Mouse (Mus musculus): ENCODE data around the gene Olfr730. TPM values are rescaled to one million over a fixed set of nuclear protein-coding genes. Genes with fewer than 3 reads are reported as not detected.

Gene Olfr730
- not detected in 2 replicates for polyA plus RNA-seq (2015; fragmentation: Nextera tagmentation; extraction: Ambion mirVana)

DNA sequence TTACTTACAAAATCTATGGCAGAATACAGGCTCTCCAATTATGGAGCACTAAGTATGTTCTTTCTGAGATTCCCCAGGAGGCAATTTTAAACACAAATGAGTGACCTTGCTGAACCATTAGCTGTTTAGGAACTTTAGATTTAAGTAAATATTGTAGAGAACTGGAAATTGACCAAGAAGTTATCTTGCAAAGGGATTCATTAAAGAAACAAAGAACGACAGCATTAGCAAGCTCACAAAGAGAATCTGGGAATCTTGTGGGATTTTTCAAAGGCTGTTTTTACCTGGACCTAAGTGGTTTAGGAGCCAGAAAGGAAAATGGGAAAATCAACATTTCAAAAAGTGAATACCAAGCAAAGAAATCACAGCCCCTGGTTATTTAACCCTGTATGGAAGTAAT lies at the start of gene Olfr730:
Olfr730 (minus strand) TSS at position 101 of the 400 bp plus-strand sequence.
- Histone ChIP-seq H3K4me1 (replicated peaks) (no peaks in the 10 kb centered on the region), H3K9ac (no peak within 1 kb of the TSS), H3K9me3 (replicated peaks) (no peaks in the 10 kb centered on the region), H3K27me3 (no peaks in the 10 kb centered on the region), H3K4me3 (no peak within 1 kb of the TSS), H3K36me3 (no peaks in the 10 kb centered on the region), H3K27ac (no peak within 1 kb of the TSS), H3K4me2 (no peak within 1 kb of the TSS)
- ATAC-seq (replicated peaks; ENCODE audit: insufficient number of reproducible peaks, insufficient read depth, low FRiP score, low read depth): no peak
- WGBS: 59% methylated on average over 1 of the region's 1 CpGs

DNA sequence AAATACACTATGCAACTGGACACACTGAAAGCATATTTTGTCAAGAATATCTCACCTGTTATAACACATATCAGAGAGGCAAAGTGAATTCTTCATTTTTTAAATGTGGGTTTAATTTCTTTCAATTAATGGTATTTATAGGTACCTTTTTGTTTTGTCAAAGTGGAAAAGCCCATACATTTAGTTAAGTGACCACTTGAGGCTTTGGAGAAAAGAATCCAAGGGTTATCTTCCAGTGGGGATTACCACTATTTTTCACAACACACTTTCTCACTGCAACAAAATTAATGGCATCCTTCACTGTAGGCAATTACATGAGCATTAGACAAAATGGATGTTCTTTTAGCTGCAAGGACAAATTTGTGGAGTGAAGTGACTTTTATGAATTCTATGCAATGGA lies 35.2 kb downstream of the Olfr730 start, which contains the start of gene Olfr729:
Olfr729 (minus strand) TSS at position 101 of the 400 bp plus-strand sequence.
- Histone ChIP-seq H3K4me3 (no peak within 1 kb of the TSS), H3K4me2 (no peak within 1 kb of the TSS), H3K27me3 (no peaks in the 10 kb centered on the region), H3K36me3 (no peaks in the 10 kb centered on the region), H3K27ac (no peak within 1 kb of the TSS), H3K9me3 (replicated peaks) (no peaks in the 10 kb centered on the region), H3K4me1 (replicated peaks) (no peaks in the 10 kb centered on the region), H3K9ac (no peak within 1 kb of the TSS)
- no peak for ATAC-seq (replicated peaks; ENCODE audit: insufficient number of reproducible peaks, insufficient read depth, low FRiP score, low read depth)

DNA sequence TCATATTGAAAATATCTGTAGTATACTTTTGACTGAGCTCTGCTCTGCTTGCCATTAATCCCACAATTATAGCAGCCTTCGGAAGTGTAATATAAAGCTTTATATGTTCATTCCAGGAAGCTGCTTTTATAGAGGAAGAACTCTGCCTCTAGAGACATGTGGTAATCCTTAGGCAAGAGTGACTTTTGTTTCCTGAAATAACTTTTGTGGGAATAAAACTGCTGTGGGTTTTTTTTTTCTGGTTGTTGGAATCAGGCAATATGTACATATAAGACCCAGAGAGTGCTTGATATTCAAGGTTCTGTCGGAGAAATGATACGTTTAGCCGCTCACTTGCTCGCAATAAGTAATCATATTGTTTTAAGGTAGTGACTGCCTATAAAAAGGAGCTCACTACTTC lies 45.4 kb downstream of the Olfr730 start, which contains the start of gene Olfr728:
Olfr728 (minus strand) TSS at position 101 of the 400 bp plus-strand sequence.
- Histone ChIP-seq H3K4me1 (replicated peaks) (no peaks in the 10 kb centered on the region), H3K4me2 (no peak within 1 kb of the TSS), H3K36me3 (no peaks in the 10 kb centered on the region), H3K4me3 (no peak within 1 kb of the TSS), H3K9ac (no peak within 1 kb of the TSS), H3K9me3 (replicated peaks) (no peaks in the 10 kb centered on the region), H3K27me3 (no peaks in the 10 kb centered on the region), H3K27ac (no peak within 1 kb of the TSS)
- WGBS: 82% methylated on average over 5 of the region's 5 CpGs
- ATAC-seq (replicated peaks; ENCODE audit: insufficient number of reproducible peaks, insufficient read depth, low FRiP score, low read depth): no peak

Other genes with a start within 250 kb of the Olfr730 start
- not detected in 2 replicates for gene Olfr724, start 224.9 kb downstream of the Olfr730 start, polyA plus RNA-seq (2015; fragmentation: Nextera tagmentation; extraction: Ambion mirVana)
- gene Olfr725, start 147.8 kb downstream of the Olfr730 start, polyA plus RNA-seq (2015; fragmentation: Nextera tagmentation; extraction: Ambion mirVana): not detected in 2 replicates
- not detected in 2 replicates for gene Olfr726, start 97.2 kb downstream of the Olfr730 start, polyA plus RNA-seq (2015; fragmentation: Nextera tagmentation; extraction: Ambion mirVana)
- gene Olfr727, start 65.0 kb downstream of the Olfr730 start, polyA plus RNA-seq (2015; fragmentation: Nextera tagmentation; extraction: Ambion mirVana): not detected in 2 replicates
- not detected in 2 replicates for gene Olfr728, start 45.5 kb downstream of the Olfr730 start, polyA plus RNA-seq (2015; fragmentation: Nextera tagmentation; extraction: Ambion mirVana)
- gene Olfr729, start 35.3 kb downstream of the Olfr730 start, polyA plus RNA-seq (2015; fragmentation: Nextera tagmentation; extraction: Ambion mirVana): not detected in 2 replicates
- gene Olfr731, start 53.7 kb upstream of the Olfr730 start, polyA plus RNA-seq (2015; fragmentation: Nextera tagmentation; extraction: Ambion mirVana): not detected in 2 replicates
- gene Olfr732, start 96.0 kb upstream of the Olfr730 start, polyA plus RNA-seq (2015; fragmentation: Nextera tagmentation; extraction: Ambion mirVana): not detected in 2 replicates
- gene Olfr733, start 113.3 kb upstream of the Olfr730 start, polyA plus RNA-seq (2015; fragmentation: Nextera tagmentation; extraction: Ambion mirVana): not detected in 2 replicates
- gene Olfr734, start 138.6 kb upstream of the Olfr730 start, polyA plus RNA-seq (2015; fragmentation: Nextera tagmentation; extraction: Ambion mirVana): not detected in 2 replicates
- gene Olfr735, start 160.7 kb upstream of the Olfr730 start, polyA plus RNA-seq (2015; fragmentation: Nextera tagmentation; extraction: Ambion mirVana): not detected in 2 replicates
- gene Tlr11, start 169.7 kb upstream of the Olfr730 start, polyA plus RNA-seq (2015; fragmentation: Nextera tagmentation; extraction: Ambion mirVana): 0.05 TPM in 1 of 2 replicates, not detected in the other
- not detected in 2 replicates for gene Olfr736, start 193.0 kb upstream of the Olfr730 start, polyA plus RNA-seq (2015; fragmentation: Nextera tagmentation; extraction: Ambion mirVana)
- gene Olfr738, start 219.4 kb upstream of the Olfr730 start, polyA plus RNA-seq (2015; fragmentation: Nextera tagmentation; extraction: Ambion mirVana): not detected in 2 replicates
- gene Olfr739, start 230.4 kb upstream of the Olfr730 start, polyA plus RNA-seq (2015; fragmentation: Nextera tagmentation; extraction: Ambion mirVana): not detected in 2 replicates